Mouse (Mus musculus): ENCODE data around the gene Ibtk. TPM values are rescaled to one million over a fixed set of nuclear protein-coding genes. Genes with fewer than 3 reads are reported as not detected.

The Ibtk gene
- total RNA-seq, 1 experiment: 32.8 TPM

- DNase-seq (ENCODE audit: low read depth, low spot score): no peak
- Histone ChIP-seq H3K9me3 (ENCODE audit: control insufficient read depth, insufficient read depth, low read depth, low read length) (no peaks in the 10 kb centered on the region), H3K9ac (ENCODE audit: insufficient read depth, low read depth, low read length, poor library complexity, severe bottlenecking) (no peak overlapping the region), H3K27ac (ENCODE audit: insufficient read depth, low read depth, low read length, poor library complexity, severe bottlenecking) (no peak overlapping the region), H3K4me3 (ENCODE audit: insufficient read depth in 1 of 2, low read depth in 1 of 2, low read length in 2 of 2, poor library complexity in 1 of 2, severe bottlenecking in 1 of 2) (no peak overlapping the region), H3K4me1 (ENCODE audit: control insufficient read depth in 2 of 2, insufficient read depth in 2 of 2, low read length in 2 of 2, poor library complexity in 1 of 2) (0 out of 4 replicates have a peak, but pooled peaks cover 0 to 1% of the 10 kb centered on the region in 2 experiments), H3K36me3 (ENCODE audit: control insufficient read depth, insufficient read depth, low read length, poor library complexity, severe bottlenecking) (no peaks in the 10 kb centered on the region)
- in situ Hi-C loops (cut with MboI; ENCODE audit: low sequenced_read_pairs in 2 of 2, unreplicated experiment in 2 of 2): no loop called here
- no peak for TF ChIP-seq CHD2 (IDR thresholded peaks at IDR 0.05; ENCODE audit: low read depth, low read length)
- no peak for TF ChIP-seq ZNF384 (IDR thresholded peaks at IDR 0.05; ENCODE audit: low read depth, low read length)
- TF ChIP-seq MAFK (IDR thresholded peaks at IDR 0.05; ENCODE audit: insufficient read depth, low read depth, low read length): no peak
- no peak for TF ChIP-seq HCFC1 (IDR thresholded peaks at IDR 0.05; ENCODE audit: borderline replicate concordance, insufficient read depth, low read length)
- no peak for TF ChIP-seq ZC3H11A (IDR thresholded peaks at IDR 0.05; ENCODE audit: borderline replicate concordance, low read depth, low read length)
Observed at GRCm38 (mm10) chr9:85664316-85664715, 84.8 kb downstream of the Ibtk start.

- H3K4me3 ChIP-seq (ENCODE audit: insufficient read depth in 1 of 2, low read depth in 1 of 2, low read length in 2 of 2, poor library complexity in 1 of 2, severe bottlenecking in 1 of 2): no peak overlapping the region
- H3K9me3 ChIP-seq (ENCODE audit: control insufficient read depth, insufficient read depth, low read depth, low read length): no peaks in the 10 kb centered on the region
- no peak for DNase-seq (ENCODE audit: low read depth, low spot score)
- 0 out of 4 replicates have a peak, but pooled peaks cover 0 to 1% of the 10 kb centered on the region in 2 experiments for H3K4me1 ChIP-seq (ENCODE audit: control insufficient read depth in 2 of 2, insufficient read depth in 2 of 2, low read length in 2 of 2, poor library complexity in 1 of 2)
- no peaks in the 10 kb centered on the region for H3K36me3 ChIP-seq (ENCODE audit: control insufficient read depth, insufficient read depth, low read length, poor library complexity, severe bottlenecking)
- in situ Hi-C loops (cut with MboI; ENCODE audit: low sequenced_read_pairs in 2 of 2, unreplicated experiment in 2 of 2): no loop called here
- no peak overlapping the region for H3K9ac ChIP-seq (ENCODE audit: insufficient read depth, low read depth, low read length, poor library complexity, severe bottlenecking)
- TF ChIP-seq MAFK (IDR thresholded peaks at IDR 0.05; ENCODE audit: insufficient read depth, low read depth, low read length) (no peak), ZNF384 (IDR thresholded peaks at IDR 0.05; ENCODE audit: low read depth, low read length) (no peak), HCFC1 (IDR thresholded peaks at IDR 0.05; ENCODE audit: borderline replicate concordance, insufficient read depth, low read length) (no peak), CHD2 (IDR thresholded peaks at IDR 0.05; ENCODE audit: low read depth, low read length) (no peak), ZC3H11A (IDR thresholded peaks at IDR 0.05; ENCODE audit: borderline replicate concordance, low read depth, low read length) (no peak)
- no peak overlapping the region for H3K27ac ChIP-seq (ENCODE audit: insufficient read depth, low read depth, low read length, poor library complexity, severe bottlenecking)
Observed at GRCm38 (mm10) chr9:85663810-85664209, 85.3 kb downstream of the Ibtk start.

- in situ Hi-C loops (cut with MboI; ENCODE audit: low sequenced_read_pairs in 2 of 2, unreplicated experiment in 2 of 2): no loop called here
- H3K4me3 ChIP-seq (ENCODE audit: insufficient read depth in 1 of 2, low read depth in 1 of 2, low read length in 2 of 2, poor library complexity in 1 of 2, severe bottlenecking in 1 of 2): no peak overlapping the region
- no peaks in the 10 kb centered on the region for H3K36me3 ChIP-seq (ENCODE audit: control insufficient read depth, insufficient read depth, low read length, poor library complexity, severe bottlenecking)
- no peak overlapping the region for H3K9ac ChIP-seq (ENCODE audit: insufficient read depth, low read depth, low read length, poor library complexity, severe bottlenecking)
- TF ChIP-seq MAFK (IDR thresholded peaks at IDR 0.05; ENCODE audit: insufficient read depth, low read depth, low read length) (no peak), HCFC1 (IDR thresholded peaks at IDR 0.05; ENCODE audit: borderline replicate concordance, insufficient read depth, low read length) (no peak), ZC3H11A (IDR thresholded peaks at IDR 0.05; ENCODE audit: borderline replicate concordance, low read depth, low read length) (no peak), CHD2 (IDR thresholded peaks at IDR 0.05; ENCODE audit: low read depth, low read length) (no peak), ZNF384 (IDR thresholded peaks at IDR 0.05; ENCODE audit: low read depth, low read length) (no peak)
- no peak overlapping the region for H3K27ac ChIP-seq (ENCODE audit: insufficient read depth, low read depth, low read length, poor library complexity, severe bottlenecking)
- DNase-seq (ENCODE audit: low read depth, low spot score): no peak
- H3K9me3 ChIP-seq (ENCODE audit: control insufficient read depth, insufficient read depth, low read depth, low read length): no peaks in the 10 kb centered on the region
- 0 out of 4 replicates have a peak, but pooled peaks cover 0 to 1% of the 10 kb centered on the region in 2 experiments for H3K4me1 ChIP-seq (ENCODE audit: control insufficient read depth in 2 of 2, insufficient read depth in 2 of 2, low read length in 2 of 2, poor library complexity in 1 of 2)
Observed at GRCm38 (mm10) chr9:85663091-85663490, 86.0 kb downstream of the Ibtk start.

GRCm38 (mm10) chr9:85653401-85653800 is 95.7 kb downstream of the Ibtk start:
- DNase-seq (ENCODE audit: low read depth, low spot score): no peak
- in situ Hi-C loops (cut with MboI; ENCODE audit: low sequenced_read_pairs in 2 of 2, unreplicated experiment in 2 of 2): no loop called here
- TF ChIP-seq HCFC1 (IDR thresholded peaks at IDR 0.05; ENCODE audit: borderline replicate concordance, insufficient read depth, low read length): no peak
- no peak for TF ChIP-seq MAFK (IDR thresholded peaks at IDR 0.05; ENCODE audit: insufficient read depth, low read depth, low read length)
- TF ChIP-seq CHD2 (IDR thresholded peaks at IDR 0.05; ENCODE audit: low read depth, low read length): no peak
- TF ChIP-seq ZNF384 (IDR thresholded peaks at IDR 0.05; ENCODE audit: low read depth, low read length): no peak
- TF ChIP-seq ZC3H11A (IDR thresholded peaks at IDR 0.05; ENCODE audit: borderline replicate concordance, low read depth, low read length): no peak
- no peaks in the 10 kb centered on the region for H3K36me3 ChIP-seq (ENCODE audit: control insufficient read depth, insufficient read depth, low read length, poor library complexity, severe bottlenecking)
- H3K27ac ChIP-seq (ENCODE audit: insufficient read depth, low read depth, low read length, poor library complexity, severe bottlenecking): no peak overlapping the region
- H3K4me3 ChIP-seq (ENCODE audit: insufficient read depth in 1 of 2, low read depth in 1 of 2, low read length in 2 of 2, poor library complexity in 1 of 2, severe bottlenecking in 1 of 2): no peak overlapping the region
- H3K9ac ChIP-seq (ENCODE audit: insufficient read depth, low read depth, low read length, poor library complexity, severe bottlenecking): no peak overlapping the region
- H3K4me1 ChIP-seq (ENCODE audit: control insufficient read depth in 2 of 2, insufficient read depth in 2 of 2, low read length in 2 of 2, poor library complexity in 1 of 2): peaks cover 0 to 3% of the 10 kb centered on the region in 2 experiments; a peak in 1 of 4 replicates
- H3K9me3 ChIP-seq (ENCODE audit: control insufficient read depth, insufficient read depth, low read depth, low read length): no peaks in the 10 kb centered on the region
